Mouse (Mus musculus) left cerebral cortex, adult 6 months (tissue): ENCODE data around the gene Olfr667. TPM values are rescaled to one million over a fixed set of nuclear protein-coding genes. Genes with fewer than 3 reads are reported as not detected.

Experiments used
- long read RNA-seq, 2 experiments: library from polyadenylated mRNA; unstranded; transcript quantifications; one replicate each; pipeline ENCODE4 v2.0.0; 2019 to 2020
- polyA plus RNA-seq: library from polyadenylated mRNA; unstranded; fragments of <200 nt; fragmentation: Nextera tagmentation; gene quantifications from 2 replicates; pipeline ENCODE4 v1.2.3, GENCODE M21; 2021

Olfr667 gene
- polyA plus RNA-seq, result not detected in 2 replicates
- long read RNA-seq, experiment 1, result 0 reads
- long read RNA-seq, experiment 2, result 0 reads

GRCm38 (mm10) chr7:104921382-104921781 lies at the start of gene Olfr667:
Gene Olfr667 (minus strand): TSS chr7:104921482.

GRCm38 (mm10) chr7:104962520-104962919 lies 41.2 kb upstream of the Olfr667 start, which contains the start of gene Olfr670:
Gene Olfr670 (minus strand): TSS chr7:104962620.

GRCm38 (mm10) chr7:104933940-104934339 lies 12.7 kb upstream of the Olfr667 start, which contains the start of gene Olfr669:
Gene Olfr669 (plus strand): TSS chr7:104934240.

GRCm38 (mm10) chr7:104927957-104928356 lies 6.7 kb upstream of the Olfr667 start, which contains the start of gene Olfr668:
Gene Olfr668 (minus strand): TSS chr7:104928057.

GRCm38 (mm10) chr7:104895852-104896251 lies 25.4 kb downstream of the Olfr667 start, which contains the start of gene Olfr666:
Gene Olfr666 (minus strand): TSS chr7:104895952.

GRCm38 (mm10) chr7:104877731-104878130 lies 43.6 kb downstream of the Olfr667 start, which contains the start of gene Olfr665:
Gene Olfr665 (plus strand): TSS chr7:104878031.

Other genes starting within 250 kb of the Olfr667 start
- gene Olfr661, start 235.0 kb downstream of the Olfr667 start, polyA plus RNA-seq, result not detected in 2 replicates
- not detected in 2 replicates for gene Usp17le, start 144.0 kb downstream of the Olfr667 start, polyA plus RNA-seq
- gene Usp17lb, start 78.9 kb downstream of the Olfr667 start, polyA plus RNA-seq, result not detected in 2 replicates
- gene Usp17la, start 64.5 kb downstream of the Olfr667 start, polyA plus RNA-seq, result not detected in 2 replicates
- gene Olfr665, start 43.5 kb downstream of the Olfr667 start, polyA plus RNA-seq, result not detected in 2 replicates
- not detected in 2 replicates for gene Olfr666, start 25.5 kb downstream of the Olfr667 start, polyA plus RNA-seq
- gene Olfr668, start 6.6 kb upstream of the Olfr667 start, polyA plus RNA-seq, result not detected in 2 replicates
- not detected in 2 replicates for gene Olfr669, start 12.8 kb upstream of the Olfr667 start, polyA plus RNA-seq
- gene Olfr670, start 41.1 kb upstream of the Olfr667 start, polyA plus RNA-seq, result not detected in 2 replicates
- gene Olfr671, start 57.6 kb upstream of the Olfr667 start, polyA plus RNA-seq, result not detected in 2 replicates
- not detected in 2 replicates for gene Olfr672, start 80.5 kb upstream of the Olfr667 start, polyA plus RNA-seq
- not detected in 2 replicates for gene Olfr675, start 107.0 kb upstream of the Olfr667 start, polyA plus RNA-seq
- gene Olfr676, start 111.2 kb upstream of the Olfr667 start, polyA plus RNA-seq, result not detected in 2 replicates
- gene Olfr677, start 129.9 kb upstream of the Olfr667 start, polyA plus RNA-seq, result not detected in 2 replicates
- gene Olfr678, start 143.0 kb upstream of the Olfr667 start, polyA plus RNA-seq, result not detected in 2 replicates
- gene Olfr679, start 159.7 kb upstream of the Olfr667 start, polyA plus RNA-seq, result not detected in 2 replicates
- gene Olfr680-ps1, start 171.3 kb upstream of the Olfr667 start, polyA plus RNA-seq, result not detected in 2 replicates
- not detected in 2 replicates for gene Olfr681, start 195.4 kb upstream of the Olfr667 start, polyA plus RNA-seq
- not detected in 2 replicates for gene Olfr683, start 225.5 kb upstream of the Olfr667 start, polyA plus RNA-seq
- not detected in 2 replicates for gene Olfr684, start 242.2 kb upstream of the Olfr667 start, polyA plus RNA-seq